Mouse (Mus musculus) thymus, postnatal 0 days (tissue): ENCODE measurements at regions not wholly inside any gene's neighbourhood (a gene's known extent, or its start where the extent isn't known, plus 50 kb on each side); places are given as distances from the start of the nearest gene placed in this dataset.
A peak's percentile ranks its signal among the peaks of the same experiment; 100 is the strongest.
"Not testable (repeated sequence)": the region's sequence is repeated elsewhere in the genome, so short reads cannot be mapped to it uniquely, and the experiment has no call there.

Source experiments
- DNase-seq: peaks from one replicate; pipeline ENCODE4 v3.0.0-alpha.2; 2015; ENCODE audit warnings: low spot score

DNA sequence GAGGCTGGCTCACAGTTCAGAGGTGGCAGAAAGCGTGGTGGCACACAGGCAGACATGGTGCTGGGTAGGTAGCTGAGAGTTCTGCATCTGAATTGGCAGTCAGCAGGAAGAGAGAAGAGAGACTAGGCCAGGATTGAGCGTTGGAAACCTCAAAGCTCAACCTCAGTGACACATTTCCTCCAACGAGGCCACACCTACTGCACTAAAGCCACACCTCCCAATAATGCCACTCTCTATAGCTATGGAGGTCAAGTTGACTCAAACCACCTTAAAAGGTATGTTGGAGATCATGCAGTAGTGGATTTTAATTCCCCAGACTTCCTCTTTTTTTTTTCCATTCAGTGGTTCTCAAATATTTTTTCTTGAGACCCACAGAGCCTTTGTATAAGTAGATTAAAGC, 57.1 kb downstream of the Ccdc54 start:
- DNase-seq = no peak

DNA sequence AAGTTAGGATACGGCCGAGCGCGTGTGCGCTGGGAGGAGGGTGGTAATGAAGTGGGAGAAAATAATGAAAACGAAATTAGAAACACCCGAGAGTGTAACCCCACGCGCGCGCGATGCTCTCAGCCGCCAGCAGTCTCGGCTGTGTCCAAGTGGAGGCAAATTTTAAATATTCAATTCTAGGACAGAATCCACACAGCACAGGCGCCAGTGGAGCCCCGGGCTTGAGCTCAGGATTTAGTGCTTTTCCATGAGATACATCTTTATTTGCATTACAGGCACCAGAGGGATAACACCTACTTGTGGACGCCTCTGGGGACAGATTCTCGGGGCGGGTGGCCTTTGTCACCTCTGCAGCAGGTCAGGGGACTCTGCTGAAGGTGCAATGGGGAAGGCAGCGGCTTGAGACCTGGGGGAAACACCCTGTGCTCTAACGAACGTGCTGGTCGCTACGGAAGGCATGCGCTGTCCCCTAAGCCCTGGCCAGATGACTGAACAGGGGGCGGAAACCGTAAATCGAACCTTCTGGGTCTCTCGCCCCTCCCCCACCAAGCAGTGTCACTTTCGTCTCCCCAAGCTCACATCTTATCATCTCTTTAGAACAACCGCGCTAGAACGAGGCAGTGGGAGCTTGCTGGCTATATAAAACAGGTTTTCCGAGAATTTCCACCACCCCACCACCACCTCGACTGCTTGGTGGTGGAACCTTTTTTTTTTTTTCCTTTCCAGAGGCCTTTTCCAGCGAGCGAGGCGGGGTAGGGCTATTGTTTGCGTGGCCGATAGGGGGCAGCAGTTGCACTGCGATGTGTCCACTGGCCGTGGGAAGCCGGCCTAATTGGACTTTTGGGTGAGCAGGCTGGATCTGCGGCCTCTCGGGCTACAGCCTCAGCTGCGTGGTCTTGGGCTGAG, 61.2 kb downstream of the Ccdc54 start:
- peak; percentile 69 for DNase-seq

- peak; percentile 55 for DNase-seq
These were observed 62.1 kb downstream of the Ccdc54 start for GRCm38 (mm10) chr16:50528677-50529510.

GRCm38 (mm10) chr16:50528355-50528676, 62.6 kb downstream of the Ccdc54 start:
- DNase-seq = no peak

DNA sequence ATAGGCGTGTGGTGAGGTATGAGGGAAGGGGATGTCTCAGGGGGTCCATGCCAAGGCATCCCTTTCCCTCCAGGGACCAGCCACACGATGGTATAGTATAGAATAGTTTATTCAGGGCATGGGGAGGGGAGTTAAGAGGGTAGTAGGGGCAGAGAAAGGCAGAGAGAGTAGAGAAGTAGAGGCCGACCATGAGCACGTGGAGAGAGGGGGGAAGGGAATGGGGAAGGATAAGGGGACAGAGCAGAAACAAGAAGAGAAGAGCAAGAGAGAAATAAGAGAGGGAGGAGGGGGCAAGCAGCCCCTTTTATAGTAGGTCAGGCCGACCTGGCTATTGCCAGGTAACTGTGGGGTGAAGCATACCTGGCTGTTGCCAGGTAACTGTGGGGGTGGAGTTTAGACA, 64.0 kb downstream of the Ccdc54 start:
- not testable (repeated sequence) for DNase-seq

DNA sequence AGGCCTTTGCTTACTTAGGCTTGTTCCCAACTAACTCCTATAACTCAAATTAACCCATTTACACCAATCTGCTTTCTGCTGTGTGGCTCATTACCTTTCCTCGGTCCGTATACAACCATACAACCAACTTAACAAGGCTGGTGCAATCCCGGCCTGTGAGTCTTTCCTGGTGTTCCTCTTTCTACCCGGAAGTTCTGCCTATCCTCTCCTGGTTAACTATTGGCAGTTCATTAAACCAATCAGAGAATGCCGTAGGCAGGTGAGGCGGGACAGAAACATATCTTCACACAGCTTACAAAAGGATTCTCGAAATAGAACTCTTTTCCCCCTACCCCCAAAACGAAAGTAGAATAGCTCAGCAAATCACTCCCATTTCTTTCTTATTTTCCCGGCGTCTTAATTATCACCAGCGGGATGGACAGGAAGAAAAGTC, 65.0 kb downstream of the Ccdc54 start:
- DNase-seq = no peak

GRCm38 (mm10) chr16:50525504-50525903, 65.5 kb downstream of the Ccdc54 start:
- no peak for DNase-seq

GRCm38 (mm10) chr16:50519610-50520009, 71.3 kb downstream of the Ccdc54 start:
- no peak for DNase-seq

- no peak for DNase-seq
These were observed 74.4 kb downstream of the Ccdc54 start for GRCm38 (mm10) chr16:50516579-50516978.

GRCm38 (mm10) chr16:50515039-50515438, 75.9 kb downstream of the Ccdc54 start:
- DNase-seq = no peak

- no peak for DNase-seq
These were observed 78.9 kb downstream of the Ccdc54 start for GRCm38 (mm10) chr16:50512080-50512479.

DNA sequence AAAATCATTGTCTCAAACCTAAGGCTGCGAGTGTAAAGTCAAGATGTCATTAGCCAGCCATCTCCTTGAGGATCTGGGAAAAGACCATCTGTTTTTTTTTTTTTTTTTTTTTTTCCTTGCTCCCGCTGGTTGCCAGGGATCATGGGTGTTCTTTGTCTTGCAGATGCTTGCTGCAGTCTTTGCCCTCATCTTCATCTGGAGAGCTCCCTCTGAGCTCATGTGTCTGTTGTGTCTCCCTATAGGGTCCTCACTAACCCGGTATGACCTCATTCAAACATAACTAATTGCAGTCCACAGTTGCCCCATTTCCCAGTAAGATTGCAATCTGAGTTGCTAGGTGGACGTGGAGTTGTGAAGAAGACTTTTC, 77.3 kb upstream of the Bbx start:
- DNase-seq = no peak

DNA sequence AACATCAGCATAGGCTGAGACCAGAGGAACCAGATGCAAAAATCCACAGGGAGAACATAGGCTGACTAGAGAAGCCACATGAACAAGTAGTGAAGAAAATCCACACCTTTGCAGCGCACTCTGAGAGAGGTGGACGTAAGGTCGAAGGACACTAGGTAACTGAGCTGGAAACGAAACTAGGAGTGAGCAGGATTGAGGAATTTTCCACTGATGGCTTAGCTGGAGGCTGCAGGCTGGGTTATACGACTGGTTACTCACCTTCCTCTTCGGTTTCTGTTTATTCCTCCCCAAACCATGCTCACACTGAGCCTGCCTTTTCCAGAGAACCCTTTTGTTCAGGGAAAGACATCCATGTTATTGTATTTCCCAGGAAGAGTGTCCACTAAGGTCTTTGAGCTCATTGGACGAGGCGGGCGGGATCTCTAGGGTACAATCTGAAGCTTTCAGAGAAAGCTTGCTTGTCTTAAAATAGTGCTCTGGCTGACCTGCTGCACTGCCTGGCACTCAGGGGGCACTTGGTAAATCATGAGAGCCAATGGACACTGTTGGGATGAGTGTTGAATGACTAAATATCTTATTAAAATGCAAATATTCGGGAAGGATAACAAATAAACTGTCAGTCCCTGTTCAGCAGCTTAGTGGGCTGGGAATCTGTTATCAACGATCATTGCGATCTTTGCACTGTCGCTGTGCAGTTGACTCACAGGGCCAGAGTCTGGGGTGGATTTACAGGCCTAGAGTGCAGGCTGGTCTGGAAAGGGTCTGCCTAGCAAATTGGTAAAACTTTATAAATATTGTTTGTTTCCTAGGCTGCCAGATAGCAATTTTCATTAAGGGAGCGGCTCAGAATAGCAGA, 76.7 kb upstream of the Bbx start:
- no peak for DNase-seq

DNA sequence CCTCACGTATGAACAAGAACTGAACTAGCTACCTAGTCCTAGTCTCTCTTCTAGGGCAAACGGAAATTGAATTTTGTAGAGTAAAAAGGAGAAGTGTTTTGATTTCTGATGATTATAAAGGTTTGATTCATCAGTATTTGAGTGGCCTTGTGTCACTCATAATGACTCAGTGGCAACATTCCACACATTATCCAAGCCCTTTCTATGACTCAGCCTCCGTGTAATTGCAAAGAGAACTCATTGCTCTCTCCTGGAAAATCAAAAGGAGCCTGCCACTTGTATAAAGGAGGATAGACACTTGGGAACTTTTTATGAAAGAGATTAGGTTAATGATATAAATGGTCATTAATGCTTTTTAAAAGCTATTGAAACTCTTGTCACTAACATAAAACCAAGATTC, 72.4 kb upstream of the Bbx start:
- DNase-seq = no peak

- no peak for DNase-seq
These were observed 66.7 kb upstream of the Bbx start for GRCm38 (mm10) chr16:50498909-50499308.

DNA sequence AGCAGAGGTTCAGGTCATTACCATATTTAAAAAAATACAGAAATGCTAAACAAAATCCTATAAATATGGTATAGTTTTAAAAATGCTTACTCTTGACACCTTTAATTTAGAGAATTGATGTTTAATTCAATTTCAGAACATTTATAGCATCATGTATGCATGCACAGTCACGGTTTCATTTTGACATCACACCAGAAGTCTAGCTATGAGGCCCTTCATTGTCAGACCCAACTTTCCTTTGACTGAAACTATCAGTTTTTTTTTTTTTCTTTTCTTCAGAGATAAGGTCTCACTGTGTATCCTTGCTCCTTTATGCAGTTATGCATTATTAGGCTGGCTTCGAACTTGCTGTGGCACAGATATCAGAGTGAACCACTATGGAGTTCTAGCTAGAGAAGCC, 61.5 kb upstream of the Bbx start:
- DNase-seq = no peak

DNA sequence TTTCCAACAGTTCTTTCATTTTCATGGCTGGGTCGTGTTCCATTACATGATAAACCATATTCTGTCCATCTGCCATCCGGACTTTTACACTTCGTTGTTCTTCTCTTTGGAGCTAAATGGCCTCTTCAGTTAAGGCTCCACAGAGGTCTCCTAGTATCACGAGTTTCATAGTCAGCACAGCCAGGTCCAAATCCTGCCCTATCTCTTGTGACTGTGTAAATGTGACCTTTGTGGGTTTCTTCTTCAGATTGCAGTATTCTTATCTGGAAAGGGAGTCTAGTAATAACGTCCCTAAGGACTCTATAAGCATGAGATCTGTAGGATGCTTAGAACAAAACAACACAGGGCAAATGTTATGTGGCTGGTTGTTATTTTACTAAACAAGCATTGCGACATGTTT, 57.1 kb upstream of the Bbx start:
- no peak for DNase-seq

DNA sequence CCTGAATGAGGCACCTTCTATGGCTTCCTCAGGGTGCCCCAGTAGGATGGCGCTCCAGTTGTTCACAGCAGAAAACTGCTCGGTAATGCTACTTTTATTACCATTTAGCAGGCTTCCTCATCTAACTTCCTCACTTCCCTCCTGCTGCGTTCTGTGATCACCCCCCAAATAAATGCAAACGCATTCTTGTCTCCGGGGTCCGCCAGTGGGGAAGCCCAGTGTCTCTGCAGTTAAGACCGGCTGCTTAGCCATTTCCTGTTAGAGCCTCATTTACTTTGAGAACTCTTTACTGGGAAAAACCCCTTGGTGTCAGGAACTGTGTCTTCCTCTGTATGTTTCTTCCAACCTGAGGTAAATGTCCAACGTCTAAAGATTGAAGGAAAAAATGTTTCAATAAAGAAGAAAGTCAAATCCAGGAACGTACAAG, 50.2 kb upstream of the Bbx start:
- no peak for DNase-seq
